Comparison of ENCODE assay signal across 24 mouse cellular contexts in the genomic region with DNA sequence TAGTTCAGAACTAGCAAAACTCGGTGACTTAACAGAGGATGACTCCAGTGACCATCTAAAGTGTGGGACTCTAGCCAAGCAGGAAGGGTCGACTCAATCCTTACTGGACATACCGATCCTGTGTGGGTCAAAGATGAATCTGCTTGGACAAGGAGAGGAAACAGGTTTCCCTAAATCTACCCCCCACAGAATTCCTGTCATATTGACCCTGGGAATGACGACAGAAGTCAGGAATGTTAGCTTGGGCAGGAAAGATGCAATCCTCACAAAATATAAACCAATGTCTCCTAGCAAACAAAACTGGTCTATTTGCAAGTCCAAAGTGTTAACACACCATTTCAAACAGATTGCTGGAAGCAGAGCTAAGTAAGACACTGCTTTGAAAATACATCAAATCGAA.
A peak's percentile ranks its signal among the peaks of the same experiment; 100 is the strongest.
DNase-seq lines count a peak whose midpoint lies in the region; ATAC-seq and TF ChIP-seq lines count a peak whose summit lies in the region.
"Had no signal": no experiment of that assay in that cellular context is flagged by ENCODE, and none has a peak within 500 bp of the region (broad histone marks: within the 10 kb centered on the region; RNA-seq: fewer than 3 reads in every experiment).

No protein-coding gene starts in this region.

- H3K36me3 ChIP-seq in liver, adult 2 months (ENCODE audit: control insufficient read depth, insufficient read depth, low read length) = no peaks in the 10 kb centered on the region
- H3K36me3 ChIP-seq in liver, embryonic 12.5 days = no peaks in the 10 kb centered on the region
- H3K36me3 ChIP-seq in liver, embryonic 15.5 days (replicated peaks) = no peaks in the 10 kb centered on the region
- no peaks in the 10 kb centered on the region for H3K36me3 ChIP-seq in midbrain, embryonic 14.5 days (ENCODE audit: control insufficient read depth, insufficient read depth, low read length)
- H3K36me3 ChIP-seq: embryonic facial prominence, embryonic 15.5 days; heart, embryonic 13.5 days; hindbrain, embryonic 13.5 days had no signal

- H3K79me2 ChIP-seq in liver, adult 2 months (ENCODE audit: control insufficient read depth, insufficient read depth, low read length) = peaks cover 5% of the 10 kb centered on the region; the same call in 1 of the 2 replicates

- DNase-seq in liver, adult 2 months (ENCODE audit: extremely low read depth, low read depth, low spot score) = peak; percentile 98
- peak; percentile 28 for DNase-seq in 3T3-L1 (ENCODE audit: low read depth, low spot score)
- DNase-seq in midbrain, embryonic 14.5 days = no peak
- no peak for DNase-seq in spleen, postnatal 14 days (ENCODE audit: low spot score in 2 of 2)
- no peak for DNase-seq in thymus, postnatal 25 days
- DNase-seq: adrenal gland, postnatal 25 days; cerebellum, adult 9-10 months; gastrocnemius, postnatal 14 days; heart, adult 18-20 months; heart, postnatal 14 days; kidney, adult 8-10 months; kidney, postnatal 25 days; layer of hippocampus, postnatal 36 days; lung, adult 2 months; lung, postnatal 36 days; thymus, adult 2 months had no signal

- peak overlapping the region; percentile 96 for H3K27ac ChIP-seq in liver, adult 2 months (replicated peaks; ENCODE audit: insufficient read depth, low read depth, low read length)
- H3K27ac ChIP-seq in liver, embryonic 12.5 days = no peak overlapping the region
- H3K27ac ChIP-seq in liver, embryonic 15.5 days (replicated peaks) = peak overlapping the region; percentile 41
- peak overlapping the region; percentile 41; the same call in 1 of the 2 replicates for H3K27ac ChIP-seq in midbrain, embryonic 14.5 days (replicated peaks; ENCODE audit: low read depth, low read length)
- H3K27ac ChIP-seq: embryonic facial prominence, embryonic 15.5 days had no signal

- H3K4me2 ChIP-seq in liver, embryonic 12.5 days = no peak overlapping the region
- no peak overlapping the region for H3K4me2 ChIP-seq in liver, embryonic 15.5 days
- H3K4me2 ChIP-seq in midbrain, embryonic 14.5 days (ENCODE audit: low read length) = peak overlapping the region; percentile 19; the same call in 1 of the 2 replicates

- H3K9me3 ChIP-seq in liver, embryonic 12.5 days (replicated peaks) = no peaks in the 10 kb centered on the region
- no peaks in the 10 kb centered on the region for H3K9me3 ChIP-seq in liver, embryonic 15.5 days (replicated peaks)
- H3K9me3 ChIP-seq in midbrain, embryonic 14.5 days (ENCODE audit: control insufficient read depth, low read length) = no peaks in the 10 kb centered on the region
- H3K9me3 ChIP-seq: embryonic facial prominence, embryonic 15.5 days; heart, embryonic 13.5 days; hindbrain, embryonic 13.5 days; megakaryocyte, embryonic 14.5 days had no signal

- H3K27me3 ChIP-seq in liver, adult 2 months (ENCODE audit: control insufficient read depth, insufficient read depth, low read length) = no peaks in the 10 kb centered on the region
- H3K27me3 ChIP-seq in liver, embryonic 12.5 days (replicated peaks) = peaks cover 4% of the 10 kb centered on the region; the same call in 1 of the 2 replicates
- no peaks in the 10 kb centered on the region for H3K27me3 ChIP-seq in liver, embryonic 15.5 days
- no peaks in the 10 kb centered on the region for H3K27me3 ChIP-seq in midbrain, embryonic 14.5 days (ENCODE audit: control insufficient read depth, insufficient read depth, low read length)
- H3K27me3 ChIP-seq: embryonic facial prominence, embryonic 15.5 days; heart, embryonic 13.5 days; hindbrain, embryonic 13.5 days had no signal

- no peak for TF ChIP-seq CTCF in liver, adult 2 months (IDR thresholded peaks at IDR 0.05; ENCODE audit: low read depth, low read length)

- H3K4me3 ChIP-seq in liver, adult 2 months (ENCODE audit: insufficient read depth, low read depth, low read length) = no peak overlapping the region
- no peak overlapping the region for H3K4me3 ChIP-seq in liver, embryonic 12.5 days
- H3K4me3 ChIP-seq in liver, embryonic 15.5 days (replicated peaks) = no peak overlapping the region
- H3K4me3 ChIP-seq in midbrain, embryonic 14.5 days (replicated peaks; ENCODE audit: low read depth, low read length) = no peak overlapping the region
- H3K4me3 ChIP-seq: megakaryocyte, embryonic 14.5 days; myocyte had no signal

- H3K4me1 ChIP-seq in liver, adult 2 months (ENCODE audit: control insufficient read depth, insufficient read depth, low read length) = peaks cover 20% of the 10 kb centered on the region
- H3K4me1 ChIP-seq in liver, embryonic 12.5 days = no peaks in the 10 kb centered on the region
- no peaks in the 10 kb centered on the region for H3K4me1 ChIP-seq in liver, embryonic 15.5 days (replicated peaks)
- peaks cover 33% of the 10 kb centered on the region for H3K4me1 ChIP-seq in midbrain, embryonic 14.5 days (ENCODE audit: control insufficient read depth, insufficient read depth, low read length)

- no peak for ATAC-seq in liver, embryonic 12.5 days
- peak; percentile 62 for ATAC-seq in liver, embryonic 15.5 days (ENCODE audit: insufficient read depth)
- no peak for ATAC-seq in midbrain, embryonic 14.5 days (ENCODE audit: low FRiP score, low TSS enrichment)
- ATAC-seq: forebrain, embryonic 14.5 days had no signal

- WGBS in liver, adult 2 months = 10% methylated on average over 5 of the region's 5 CpGs
- WGBS in liver, embryonic 12.5 days (ENCODE audit: insufficient replicate concordance) = 43% methylated on average over 5 of the region's 5 CpGs
- WGBS in liver, embryonic 15.5 days (ENCODE audit: insufficient replicate concordance) = 35% methylated on average over 5 of the region's 5 CpGs
- 12% methylated on average over 5 of the region's 5 CpGs for WGBS in midbrain, embryonic 14.5 days

- peak overlapping the region; percentile 51 for H3K9ac ChIP-seq in liver, adult 2 months (ENCODE audit: low read depth, low read length)
- H3K9ac ChIP-seq in liver, embryonic 12.5 days = no peak overlapping the region
- no peak overlapping the region for H3K9ac ChIP-seq in liver, embryonic 15.5 days
- H3K9ac ChIP-seq in midbrain, embryonic 14.5 days (replicated peaks; ENCODE audit: low read length) = no peak overlapping the region
- H3K9ac ChIP-seq: embryonic facial prominence, embryonic 15.5 days had no signal

- TF ChIP-seq POLR2A in liver, adult 2 months (IDR thresholded peaks at IDR 0.05; ENCODE audit: extremely low read depth, insufficient read depth, low read length) = no peak

Comparison
In these comparisons a context has a peak if more than half of its experiments do, and no peak if none do; other contexts are left out.
1. DNase-seq: peak in liver, adult 2 months (single experiment) and 3T3-L1 (single experiment); none in midbrain, embryonic 14.5 days (single experiment), spleen, postnatal 14 days (0 of 2) and thymus, postnatal 25 days (single experiment).